Mouse (Mus musculus): ENCODE measurements around the gene Tex2.
"Not testable (repeated sequence)": the region's sequence is repeated elsewhere in the genome, so short reads cannot be mapped to it uniquely, and the experiment has no call there.

The Tex2 gene

GRCm38 (mm10) chr11:106580468-106580867 is 32.8 kb downstream of the Tex2 start:
- no peak for DNase-seq (ENCODE audit: extremely low read depth, low read depth, low spot score)

- no peak for DNase-seq (ENCODE audit: extremely low read depth, low read depth, low spot score)
These were observed 33.3 kb downstream of the Tex2 start for GRCm38 (mm10) chr11:106579957-106580356.

GRCm38 (mm10) chr11:106579146-106579545 is 34.1 kb downstream of the Tex2 start:
- DNase-seq (ENCODE audit: extremely low read depth, low read depth, low spot score) = no peak

- not testable (repeated sequence) for DNase-seq (ENCODE audit: extremely low read depth, low read depth, low spot score)
These were observed 35.4 kb downstream of the Tex2 start for GRCm38 (mm10) chr11:106577624-106578355.

GRCm38 (mm10) chr11:106574456-106574855 is 38.8 kb downstream of the Tex2 start:
- DNase-seq (ENCODE audit: extremely low read depth, low read depth, low spot score) = no peak

- DNase-seq (ENCODE audit: extremely low read depth, low read depth, low spot score) = no peak
These were observed 39.6 kb downstream of the Tex2 start for GRCm38 (mm10) chr11:106573476-106574240.

- DNase-seq (ENCODE audit: extremely low read depth, low read depth, low spot score) = no peak
These were observed 40.3 kb downstream of the Tex2 start for GRCm38 (mm10) chr11:106572958-106573357.

GRCm38 (mm10) chr11:106572020-106572782 is 41.0 kb downstream of the Tex2 start:
- no peak for DNase-seq (ENCODE audit: extremely low read depth, low read depth, low spot score)

- no peak for DNase-seq (ENCODE audit: extremely low read depth, low read depth, low spot score)
These were observed 41.9 kb downstream of the Tex2 start for GRCm38 (mm10) chr11:106571026-106571983.

- no peak for DNase-seq (ENCODE audit: extremely low read depth, low read depth, low spot score)
These were observed 44.8 kb downstream of the Tex2 start for GRCm38 (mm10) chr11:106568329-106568960.

GRCm38 (mm10) chr11:106566040-106566785 is 47.0 kb downstream of the Tex2 start:
- no peak for DNase-seq (ENCODE audit: extremely low read depth, low read depth, low spot score)

- no peak for DNase-seq (ENCODE audit: extremely low read depth, low read depth, low spot score)
These were observed 49.0 kb downstream of the Tex2 start for GRCm38 (mm10) chr11:106564261-106564660.

- DNase-seq (ENCODE audit: extremely low read depth, low read depth, low spot score) = no peak
These were observed 50.5 kb downstream of the Tex2 start for GRCm38 (mm10) chr11:106562707-106563106.

GRCm38 (mm10) chr11:106559773-106560172 is 53.5 kb downstream of the Tex2 start:
- no peak for DNase-seq (ENCODE audit: extremely low read depth, low read depth, low spot score)

GRCm38 (mm10) chr11:106558008-106558407 is 55.2 kb downstream of the Tex2 start:
- DNase-seq (ENCODE audit: extremely low read depth, low read depth, low spot score) = no peak

GRCm38 (mm10) chr11:106557398-106557797 is 55.8 kb downstream of the Tex2 start:
- no peak for DNase-seq (ENCODE audit: extremely low read depth, low read depth, low spot score)

GRCm38 (mm10) chr11:106556689-106557088 is 56.5 kb downstream of the Tex2 start:
- no peak for DNase-seq (ENCODE audit: extremely low read depth, low read depth, low spot score)

GRCm38 (mm10) chr11:106555805-106556615 is 57.2 kb downstream of the Tex2 start:
- DNase-seq (ENCODE audit: extremely low read depth, low read depth, low spot score) = no peak
